Mouse (Mus musculus) adrenal gland, postnatal 10 days (tissue): Measurements from ENCODE around the gene Cyren. TPM values are rescaled to one million over a fixed set of nuclear protein-coding genes. Genes with fewer than 3 reads are reported as not detected.
A peak's percentile ranks its signal among the peaks of the same experiment; 100 is the strongest.

ENCODE experiments used
- DNase-seq: peaks from one replicate; pipeline ENCODE4 v3.0.0; 2021; ENCODE audit warnings: mixed read lengths
- total RNA-seq, 2 experiments: library from RNA; stranded (reverse); gene quantifications; 2 replicates each; pipeline ENCODE4 v1.2.3; 2021

Gene Cyren
- total RNA-seq, 2 experiments from 2014 or later = 6.2 to 8.8 TPM

GRCm38 (mm10) chr6:34866786-34867185 lies 11.1 kb downstream of the Cyren start:
- no peak for DNase-seq

GRCm38 (mm10) chr6:34865711-34866593 lies 11.9 kb downstream of the Cyren start:
- DNase-seq = no peak

GRCm38 (mm10) chr6:34865213-34865612 lies 12.6 kb downstream of the Cyren start:
- no peak for DNase-seq

- DNase-seq = no peak
Measured at GRCm38 (mm10) chr6:34863786-34864514, 13.9 kb downstream of the Cyren start.

GRCm38 (mm10) chr6:34862791-34863403 lies 15.0 kb downstream of the Cyren start, which contains the start of gene Tmem140:
Gene Tmem140 (plus strand): TSS chr6:34863146.
- peak; percentile 75 for DNase-seq

GRCm38 (mm10) chr6:34862381-34862780 lies 15.5 kb downstream of the Cyren start:
- DNase-seq = peak; percentile 58

GRCm38 (mm10) chr6:34861546-34862053 lies 16.3 kb downstream of the Cyren start:
- no peak for DNase-seq

GRCm38 (mm10) chr6:34832352-34832751 lies 45.5 kb downstream of the Cyren start:
- no peak for DNase-seq

GRCm38 (mm10) chr6:34824406-34824805 lies 53.5 kb downstream of the Cyren start:
- no peak for DNase-seq

Other genes starting within 250 kb of the Cyren start
- gene Agbl3, start 97.6 kb downstream of the Cyren start, total RNA-seq = 10 to 100 TPM; 14.6 to 17.8 TPM
- gene Tmem140, start 14.9 kb downstream of the Cyren start, total RNA-seq = 10 to 100 TPM; 23.8 to 34.7 TPM
- gene Wdr91, start 32.8 kb upstream of the Cyren start, total RNA-seq = 10 to 100 TPM; 21.0 to 27.3 TPM
- gene Stra8, start 42.1 kb upstream of the Cyren start, total RNA-seq = not detected
- gene Slc23a4, start 110.3 kb upstream of the Cyren start, total RNA-seq = under 1 TPM; 0.12 to 0.30 TPM